Mouse (Mus musculus): Measurements from ENCODE around the gene Sowahb.
A peak's percentile ranks its signal among the peaks of the same experiment; 100 is the strongest.
"Not testable (repeated sequence)": the region's sequence is repeated elsewhere in the genome, so short reads cannot be mapped to it uniquely, and the experiment has no call there.

The Sowahb gene

GRCm38 (mm10) chr5:93042831-93043687, 1.8 kb downstream of the Sowahb start:
- DNase-seq, result peak; percentile 58

DNA sequence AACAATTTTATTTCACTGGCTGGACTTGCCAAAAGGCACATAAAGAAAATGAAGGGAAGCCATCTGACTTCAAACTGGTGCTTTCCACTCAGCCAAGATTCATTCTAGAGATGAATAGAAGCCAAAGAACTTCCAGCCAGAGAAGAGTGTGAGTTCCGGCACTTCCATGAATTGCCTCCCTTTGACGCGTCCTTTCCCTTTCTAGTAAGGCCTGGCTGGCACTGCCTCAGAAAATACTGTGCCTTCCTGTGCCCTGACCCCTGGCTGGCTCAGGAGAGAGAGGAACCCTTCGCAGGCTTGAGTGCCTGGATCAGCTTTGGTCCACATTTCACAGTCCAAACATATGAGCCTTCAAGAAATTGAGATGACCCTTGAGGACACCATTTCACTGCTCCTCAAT, 2.8 kb downstream of the Sowahb start:
- DNase-seq, result peak; percentile 38

- DNase-seq, result no peak
These were observed 3.5 kb downstream of the Sowahb start for GRCm38 (mm10) chr5:93041276-93041675.

DNA sequence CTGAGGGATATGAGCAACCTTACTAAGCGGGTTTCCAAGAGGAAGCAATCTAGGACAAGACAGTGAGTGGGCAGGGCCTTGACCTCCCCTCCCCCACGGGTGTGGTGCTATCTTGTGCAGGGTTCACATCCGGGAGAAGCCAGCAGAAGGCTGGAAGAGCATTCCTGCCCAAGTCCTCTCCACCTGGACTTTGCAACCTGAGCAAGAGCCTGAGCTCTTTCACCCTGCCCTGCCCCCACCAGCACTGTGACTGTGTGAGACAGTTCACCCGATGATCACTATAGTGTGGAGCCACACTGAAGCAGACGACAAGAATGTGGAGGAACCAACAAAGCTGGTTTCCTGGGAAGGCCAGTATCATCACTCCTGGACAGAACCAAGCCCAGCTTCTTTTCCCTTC, 4.7 kb downstream of the Sowahb start:
- peak; percentile 32 for DNase-seq

DNA sequence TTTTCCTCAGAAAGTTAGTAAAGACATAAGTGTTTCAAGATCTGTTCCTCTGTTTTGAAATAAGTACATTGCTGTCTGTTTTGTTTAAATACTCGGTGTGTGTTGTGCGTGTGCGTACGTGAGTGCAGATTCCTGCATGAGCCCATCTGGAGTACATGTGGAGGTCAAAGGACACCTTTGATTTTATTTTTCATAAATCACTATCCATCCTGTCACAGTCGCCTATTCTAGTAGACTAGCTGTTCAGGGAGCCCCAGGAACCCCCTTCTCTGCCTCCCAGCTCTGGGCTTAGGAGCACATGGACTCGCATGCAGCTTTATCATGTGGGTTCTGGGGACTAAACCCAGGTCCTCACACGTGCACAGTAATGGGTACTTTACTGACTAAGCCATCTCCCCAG, 8.6 kb downstream of the Sowahb start:
- no peak for DNase-seq

- no peak for DNase-seq
These were observed 9.5 kb downstream of the Sowahb start for GRCm38 (mm10) chr5:93035285-93035684.

- DNase-seq, result no peak
These were observed 11.5 kb downstream of the Sowahb start for GRCm38 (mm10) chr5:93033087-93033870.

DNA sequence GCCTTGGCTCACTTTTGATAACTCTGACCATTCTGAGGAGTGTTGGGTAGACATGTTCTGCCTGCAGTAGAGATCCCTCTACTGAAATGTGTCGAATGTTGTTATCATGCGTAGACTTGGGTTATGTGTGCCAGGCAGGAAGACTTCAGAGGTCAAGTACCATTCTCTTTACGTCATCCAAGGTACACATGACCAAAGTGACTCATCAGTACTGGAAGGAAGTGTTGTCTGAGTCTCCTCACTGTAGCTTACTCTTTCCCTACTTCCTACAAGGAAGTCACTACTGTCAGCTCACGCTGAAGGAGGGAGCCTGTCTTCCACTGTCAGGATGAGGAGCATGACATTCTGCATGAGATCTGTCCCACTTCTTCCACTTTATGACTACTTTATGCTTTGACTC, 12.2 kb downstream of the Sowahb start:
- no peak for DNase-seq

- DNase-seq, result no peak
These were observed 14.0 kb downstream of the Sowahb start for GRCm38 (mm10) chr5:93030869-93031268.

- no peak for DNase-seq
These were observed 14.4 kb downstream of the Sowahb start for GRCm38 (mm10) chr5:93030411-93030810.

GRCm38 (mm10) chr5:93027120-93027675, 17.6 kb downstream of the Sowahb start:
- DNase-seq, result no peak

DNA sequence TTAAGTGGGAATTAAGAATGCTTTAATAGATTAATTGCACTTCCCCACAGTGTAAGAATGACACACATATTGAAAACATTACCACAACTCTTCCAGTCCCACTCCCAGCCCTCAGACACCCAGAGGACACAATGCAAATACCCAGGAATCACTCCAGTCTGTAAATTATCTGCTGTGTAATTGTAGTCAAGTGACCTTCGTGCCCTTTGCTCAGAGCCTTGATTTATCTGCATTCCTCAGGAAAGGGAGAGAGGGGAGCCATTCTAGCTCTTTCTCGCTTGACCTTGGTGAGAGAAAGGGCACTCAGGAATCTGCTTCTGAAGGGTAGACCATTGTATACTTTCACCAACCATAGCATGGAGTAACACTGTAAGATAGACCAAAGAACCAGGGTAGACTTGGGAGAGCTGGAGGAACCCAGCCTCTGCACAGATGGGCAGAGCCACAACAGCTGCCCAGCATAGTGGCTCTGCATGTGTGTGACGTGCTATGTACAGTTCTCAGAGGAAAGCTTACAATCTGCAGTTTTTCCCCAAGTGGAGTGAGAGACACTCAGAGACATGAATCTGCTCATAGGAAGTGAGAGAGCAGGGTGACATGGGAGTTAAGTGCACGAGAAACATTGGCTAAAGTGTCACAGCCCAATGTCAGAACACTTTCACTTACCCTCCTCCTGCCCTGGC, 18.2 kb downstream of the Sowahb start:
- no peak for DNase-seq

DNA sequence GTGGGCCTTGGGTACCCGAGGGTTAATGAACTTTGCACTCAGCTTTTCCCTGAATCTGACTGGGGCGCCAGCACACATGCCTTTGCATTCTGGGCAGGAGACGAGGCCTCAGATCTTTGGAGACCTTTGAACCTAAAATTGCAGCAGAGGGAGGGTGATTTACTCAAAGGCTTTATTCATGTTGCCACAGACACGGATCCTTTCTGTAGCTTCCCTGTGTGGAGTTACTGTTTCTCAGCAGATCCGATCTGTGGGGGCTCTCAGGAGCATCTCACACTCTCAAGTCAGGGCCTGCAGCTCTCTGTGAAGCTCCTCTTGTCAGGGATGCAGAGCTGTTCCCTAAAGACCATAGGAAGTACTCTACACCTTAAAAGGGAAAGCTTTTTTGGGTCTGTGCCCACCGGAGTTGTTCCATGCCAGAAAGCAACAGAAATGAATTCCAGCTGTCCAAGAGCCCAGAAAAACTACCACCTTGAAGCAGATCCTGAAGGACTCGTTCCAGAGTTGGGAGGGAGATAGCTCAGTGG, 20.0 kb downstream of the Sowahb start:
- no peak for DNase-seq

DNA sequence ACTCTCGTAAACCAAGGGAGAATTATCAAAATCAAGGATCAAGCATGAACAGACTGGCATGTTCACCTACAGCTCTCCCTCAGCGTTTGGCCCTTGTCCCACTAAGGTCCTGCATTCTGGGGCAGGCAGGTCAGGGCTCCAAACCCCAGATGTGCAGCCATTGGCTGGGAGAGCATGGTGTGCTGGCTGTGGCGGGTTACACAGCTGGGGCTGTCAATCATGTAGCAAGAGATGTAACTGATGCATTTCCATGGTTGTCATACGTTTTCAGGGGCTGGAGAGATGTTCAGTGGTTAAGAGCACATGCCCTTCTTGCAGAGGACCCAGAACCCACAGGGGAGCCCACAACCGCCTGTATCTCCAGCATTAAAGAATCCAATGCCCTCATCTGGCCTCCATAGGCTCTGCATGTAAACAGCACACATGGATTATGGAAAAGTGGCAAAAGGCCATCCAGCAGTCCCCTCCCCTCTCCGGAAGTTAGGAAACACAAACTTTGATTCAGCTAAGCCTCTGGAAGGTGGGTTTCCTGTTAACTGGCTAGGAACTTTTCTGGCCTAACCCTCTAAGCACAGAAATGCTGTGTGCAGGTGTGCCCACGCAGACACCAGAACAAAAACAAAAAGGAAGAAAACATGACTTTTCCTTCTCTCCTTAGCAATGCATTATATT, 22.6 kb downstream of the Sowahb start:
- DNase-seq, result no peak

GRCm38 (mm10) chr5:93020024-93020666, 24.7 kb downstream of the Sowahb start:
- no peak for DNase-seq

DNA sequence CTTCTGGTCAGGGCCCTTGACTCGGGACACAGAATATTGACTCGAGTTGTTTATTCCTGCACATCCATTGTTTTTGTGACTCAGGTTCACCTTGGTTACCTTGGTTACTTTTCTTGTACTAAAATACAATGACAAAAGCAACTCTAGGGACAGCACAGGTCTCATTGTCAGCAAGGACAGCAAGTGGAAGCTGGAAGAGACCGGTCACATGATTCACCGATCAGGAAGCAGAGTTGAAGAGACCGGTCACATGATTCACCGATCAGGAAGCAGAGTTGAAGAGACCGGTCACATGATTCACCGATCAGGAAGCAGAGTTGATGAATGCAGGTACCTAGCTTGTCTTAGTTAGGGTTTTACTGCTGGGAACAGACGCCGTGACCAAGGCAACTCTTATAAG, 25.6 kb downstream of the Sowahb start:
- not testable (repeated sequence) for DNase-seq

GRCm38 (mm10) chr5:93017678-93018077, 27.1 kb downstream of the Sowahb start:
- no peak for DNase-seq

DNA sequence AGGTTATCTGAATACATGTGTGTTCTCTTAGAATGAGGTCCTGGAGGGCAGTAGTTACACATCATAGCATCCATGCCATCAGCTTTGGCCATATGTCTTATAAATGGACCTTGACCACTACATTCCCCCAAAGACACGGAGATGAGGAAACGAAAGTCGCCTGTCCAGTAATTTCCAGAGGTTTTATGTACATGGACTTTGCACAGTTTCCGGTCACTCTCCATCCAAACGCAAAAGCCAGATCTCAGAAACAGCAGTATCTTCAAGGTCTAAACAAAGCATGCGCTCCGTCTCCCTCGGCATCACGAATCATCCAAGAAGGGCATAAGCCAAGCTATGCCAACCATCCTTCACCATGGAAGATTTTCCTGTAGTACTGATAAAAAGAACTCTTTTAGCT, 36.6 kb downstream of the Sowahb start:
- DNase-seq, result no peak

DNA sequence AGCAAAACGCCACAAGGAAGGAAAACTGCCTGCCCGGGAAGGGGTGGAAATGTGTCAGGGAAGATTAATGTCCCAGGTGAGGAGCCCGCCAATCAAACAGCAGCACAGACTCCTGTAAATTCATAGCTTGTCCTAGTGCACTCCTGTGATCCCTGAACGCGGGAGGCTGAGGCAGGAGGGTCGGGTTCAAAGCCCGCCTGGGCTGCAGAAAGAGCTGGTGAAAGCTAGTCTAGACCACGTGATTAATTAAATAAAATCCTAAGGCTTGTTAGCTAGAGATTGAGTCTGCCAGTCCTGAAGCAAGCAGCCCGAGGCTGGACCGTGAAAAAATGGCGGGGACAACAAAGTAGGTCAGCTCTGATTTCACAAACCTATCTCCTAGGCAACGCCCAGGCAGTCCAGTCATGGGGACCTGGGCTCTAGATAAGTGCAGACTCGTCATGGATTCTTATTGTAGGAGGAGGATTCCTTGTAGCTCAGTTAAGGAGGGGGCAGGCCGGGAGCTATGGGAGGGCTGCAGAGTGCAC, 38.9 kb downstream of the Sowahb start:
- no peak for DNase-seq

GRCm38 (mm10) chr5:93005229-93005814, 39.5 kb downstream of the Sowahb start:
- DNase-seq, result no peak

DNA sequence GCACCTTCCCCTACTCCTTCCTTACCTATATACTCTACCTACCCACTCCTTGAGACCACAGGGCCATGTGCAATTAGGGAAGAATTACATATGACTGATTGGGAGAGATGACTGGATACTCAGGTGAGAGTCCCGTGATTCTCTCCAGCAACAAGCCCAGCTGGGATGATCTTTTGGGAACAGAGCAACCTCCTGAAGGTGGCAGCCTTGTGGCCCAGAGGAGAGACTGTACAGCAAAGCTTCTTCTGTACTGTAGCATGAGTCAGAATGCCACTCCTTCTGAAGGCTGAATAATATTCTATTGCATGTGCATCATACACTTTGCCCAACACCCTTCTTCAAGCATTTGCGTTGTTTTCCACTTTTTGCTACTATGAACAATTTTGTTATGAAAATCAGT, 42.2 kb downstream of the Sowahb start:
- DNase-seq, result no peak

All from cerebellum, adult 9-11 months (tissue).